Mouse (Mus musculus) thymus, postnatal 4 days (tissue): ENCODE measurements around the gene Eid2b.
"Not testable (repeated sequence)": the region's sequence is repeated elsewhere in the genome, so short reads cannot be mapped to it uniquely, and the experiment has no call there.

Experiments
- DNase-seq: peaks from one replicate; pipeline ENCODE4 v3.0.0; 2021

The Eid2b gene

GRCm38 (mm10) chr7:28277615-28278278, at the start of gene Eid2b:
TSS of gene Eid2b (plus strand) at chr7:28277739.
- peak; percentile 98 for DNase-seq

- DNase-seq = not testable (repeated sequence)
Observed at GRCm38 (mm10) chr7:28243943-28244342, 33.6 kb upstream of the Eid2b start.

GRCm38 (mm10) chr7:28248957-28249356, 28.6 kb upstream of the Eid2b start:
- no peak for DNase-seq

GRCm38 (mm10) chr7:28251976-28252375, 25.6 kb upstream of the Eid2b start:
- no peak for DNase-seq

GRCm38 (mm10) chr7:28254591-28254990, 22.9 kb upstream of the Eid2b start:
- no peak for DNase-seq

- peak; percentile 47 for DNase-seq
Observed at GRCm38 (mm10) chr7:28255476-28255875, 22.1 kb upstream of the Eid2b start.

GRCm38 (mm10) chr7:28262861-28263260, 14.7 kb upstream of the Eid2b start:
- DNase-seq = no peak

- peak; percentile 90 for DNase-seq
Observed at GRCm38 (mm10) chr7:28263786-28264185, 13.8 kb upstream of the Eid2b start.

- no peak for DNase-seq
Observed at GRCm38 (mm10) chr7:28265391-28265790, 12.1 kb upstream of the Eid2b start.

- peak; percentile 85 for DNase-seq
Observed at GRCm38 (mm10) chr7:28267129-28268041, 10.2 kb upstream of the Eid2b start, which contains the start of gene Eid2. TSS of gene Eid2 (plus strand) at chr7:28267881.

- peak; percentile 62 for DNase-seq
Observed at GRCm38 (mm10) chr7:28268042-28268531, 9.5 kb upstream of the Eid2b start.

- DNase-seq = no peak
Observed at GRCm38 (mm10) chr7:28268576-28268975, 9.0 kb upstream of the Eid2b start.

- DNase-seq = no peak
Observed at GRCm38 (mm10) chr7:28269355-28269754, 8.2 kb upstream of the Eid2b start.

- no peak for DNase-seq
Observed at GRCm38 (mm10) chr7:28271761-28272160, 5.8 kb upstream of the Eid2b start.

- DNase-seq = no peak
Observed at GRCm38 (mm10) chr7:28277237-28277614, 313 bp upstream of the Eid2b start.

- DNase-seq = no peak
Observed at GRCm38 (mm10) chr7:28278279-28278652, 727 bp downstream of the Eid2b start.

- peak; percentile 49 for DNase-seq
Observed at GRCm38 (mm10) chr7:28280630-28281029, 3.1 kb downstream of the Eid2b start.

GRCm38 (mm10) chr7:28290165-28290564, 12.6 kb downstream of the Eid2b start:
- peak; percentile 52 for DNase-seq

GRCm38 (mm10) chr7:28290638-28291590, 13.4 kb downstream of the Eid2b start, which contains the start of gene Selenov:
TSS of gene Selenov (minus strand) at chr7:28291186.
- no peak for DNase-seq

GRCm38 (mm10) chr7:28294481-28294880, 16.9 kb downstream of the Eid2b start:
- peak; percentile 68 for DNase-seq

GRCm38 (mm10) chr7:28298837-28299625, 21.5 kb downstream of the Eid2b start:
- DNase-seq = peak; percentile 58
